Mouse (Mus musculus) olfactory bulb, adult 2 months (tissue): ENCODE data around the gene Lipe. TPM values are rescaled to one million over a fixed set of nuclear protein-coding genes. Genes with fewer than 3 reads are reported as not detected.

Experiments used
- H3K27ac ChIP-seq: fragments of 200-500 bp; 2 replicates; pipeline ENCODE4 v1.5.1; 2012; ENCODE audit warnings: low read depth, low read length; ENCODE audit not compliant: insufficient read depth
- H3K4me1 ChIP-seq: fragments of 200-500 bp; 2 replicates; pipeline ENCODE4 v1.6.1; 2012; ENCODE audit warnings: low read length; ENCODE audit not compliant: control insufficient read depth, insufficient read depth
- H3K4me3 ChIP-seq: fragments of 200-500 bp; 2 replicates; pipeline ENCODE4 v1.5.1; 2012; ENCODE audit warnings: mild to moderate bottlenecking, low read depth, low read length, moderate library complexity; ENCODE audit not compliant: insufficient read depth
- CTCF ChIP-seq: fragments of 200-500 bp; IDR thresholded peaks from 2 replicates; pipeline ENCODE4 v1.5.1; 2012; ENCODE audit warnings: low read depth, mild to moderate bottlenecking, low read length, moderate library complexity; ENCODE audit not compliant: insufficient read depth
- POLR2A ChIP-seq: fragments of 200-500 bp; IDR thresholded peaks from 2 replicates; pipeline ENCODE4 v1.6.1; 2012; ENCODE audit warnings: mild to moderate bottlenecking, low read depth, low read length, moderate library complexity; ENCODE audit not compliant: insufficient read depth
- WGBS: fragments of 180-500 bp; shearing (Covaris S2); methylation state at CpG from one replicate; pipeline ENCODE4 v1.1.7; 2018; 5-methylcytosine and 5-hydroxymethylcytosine counted together
- polyA plus RNA-seq: library from polyadenylated mRNA; stranded (reverse); fragments of >200 nt; gene quantifications from 2 replicates; pipeline ENCODE4 v1.2.4, GENCODE M21; 2012; ENCODE audit warnings: low replicate concordance; ENCODE audit not compliant: missing spikeins, insufficient read depth, insufficient read length

Gene Lipe
- polyA plus RNA-seq, 1 experiment = not detected

DNA sequence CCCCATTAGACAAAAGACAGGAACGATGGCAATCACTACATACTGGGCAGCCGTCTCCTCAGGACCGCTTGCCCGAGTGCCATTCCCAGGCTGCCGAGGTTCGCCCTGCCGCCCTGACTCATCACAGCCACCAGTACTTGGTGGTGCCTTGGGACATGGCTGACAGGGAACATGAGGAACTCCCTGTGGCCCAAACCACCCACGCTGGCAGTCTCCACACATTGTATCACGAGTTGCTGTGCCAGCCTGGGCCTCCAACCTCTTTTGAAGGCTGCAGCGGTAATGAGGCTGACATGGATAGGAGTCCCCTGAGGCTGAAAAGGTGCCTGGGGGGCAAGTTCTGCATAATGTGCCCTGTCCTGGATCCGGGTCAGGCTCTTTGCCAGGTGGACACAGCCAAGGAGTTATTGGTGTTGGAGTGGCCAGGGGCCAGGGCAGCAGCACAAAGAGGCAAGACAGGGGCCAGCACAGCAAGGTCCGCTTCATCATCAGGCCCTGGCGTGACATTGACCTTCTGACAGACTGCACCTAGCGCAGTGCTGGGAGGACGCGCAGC lies 23.9 kb upstream of the Lipe start:
- WGBS = 55% methylated on average over 16 of the region's 16 CpGs
- TF ChIP-seq POLR2A (no peak), CTCF (no peak)
- no peak overlapping the region for H3K4me3 ChIP-seq
- peaks cover 13% of the 10 kb centered on the region; the same call in 1 of the 2 replicates for H3K4me1 ChIP-seq
- H3K27ac ChIP-seq = no peak overlapping the region

GRCm38 (mm10) chr7:25419943-25420342 lies 21.4 kb upstream of the Lipe start:
- 90% methylated on average over 4 of the region's 4 CpGs for WGBS
- H3K4me1 ChIP-seq = peaks cover 13% of the 10 kb centered on the region; the same call in 1 of the 2 replicates
- TF ChIP-seq POLR2A (no peak), CTCF (no peak)
- H3K4me3 ChIP-seq = no peak overlapping the region
- H3K27ac ChIP-seq = no peak overlapping the region

DNA sequence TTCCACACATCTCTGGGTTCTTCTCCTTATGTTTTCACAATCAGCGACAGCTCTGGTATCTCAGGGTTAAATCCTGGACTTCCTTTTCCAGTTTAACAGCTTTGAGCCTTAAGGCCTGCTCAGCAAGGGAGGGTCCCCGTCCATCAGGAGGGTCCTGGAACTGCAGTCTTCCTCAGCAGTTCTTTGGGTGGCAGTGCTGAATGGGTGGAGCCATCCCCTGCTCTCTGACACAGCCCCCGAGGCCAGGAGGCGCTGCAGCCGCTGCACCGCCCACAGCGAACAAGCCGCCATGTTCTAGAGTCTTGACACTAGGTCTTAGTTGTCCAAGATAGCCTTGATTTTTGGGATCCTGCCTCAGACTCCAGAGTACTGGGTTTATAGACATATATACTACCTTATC lies 21.0 kb upstream of the Lipe start:
- WGBS = 84% methylated on average over 8 of the region's 8 CpGs
- H3K4me3 ChIP-seq = no peak overlapping the region
- TF ChIP-seq CTCF (no peak), POLR2A (no peak)
- no peak overlapping the region for H3K27ac ChIP-seq
- H3K4me1 ChIP-seq = peaks cover 13% of the 10 kb centered on the region; the same call in 1 of the 2 replicates

- WGBS = 92% methylated on average over 1 of the region's 1 CpGs
- H3K4me1 ChIP-seq = peaks cover 10% of the 10 kb centered on the region; the same call in 1 of the 2 replicates
- TF ChIP-seq CTCF = no peak
- no peak for TF ChIP-seq POLR2A
Measured at GRCm38 (mm10) chr7:25417597-25417996, 19.1 kb upstream of the Lipe start.

DNA sequence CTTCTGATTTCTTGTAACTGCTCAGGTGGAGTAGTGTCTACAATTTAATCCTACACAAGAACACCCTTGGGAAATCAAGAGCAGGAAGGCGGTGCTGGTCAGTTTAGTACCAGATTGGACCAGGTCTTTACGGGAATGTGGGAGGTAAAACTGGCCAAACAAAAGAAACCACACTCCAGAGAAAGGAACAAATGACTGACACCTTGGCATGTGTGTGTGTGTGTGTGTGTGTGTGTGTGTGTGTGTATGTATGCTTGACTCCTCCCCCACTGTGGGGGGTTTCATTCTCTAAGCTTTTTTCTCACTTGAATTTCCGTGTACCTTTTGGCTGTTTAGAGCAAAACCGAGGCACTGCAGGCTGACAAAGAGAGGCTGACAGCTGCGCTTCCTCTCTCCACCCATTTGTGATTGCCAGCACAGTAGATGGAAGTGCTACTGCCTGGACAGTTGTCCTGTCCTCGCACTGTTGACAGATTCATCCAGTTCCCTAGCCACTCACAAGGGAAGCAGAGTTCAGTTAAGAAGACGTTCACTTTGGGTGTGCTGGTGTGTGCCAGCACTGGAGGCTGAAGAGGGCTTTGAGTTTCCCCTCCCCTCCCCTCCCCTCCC lies 14.4 kb upstream of the Lipe start, which contains the start of gene Cxcl17:
Gene Cxcl17, minus strand, starts transcription at position 54 of the 609 bp plus-strand sequence.
- 55% methylated on average over 7 of the region's 7 CpGs for WGBS
- no peak within 1 kb of the TSS for H3K27ac ChIP-seq
- no peaks in the 10 kb centered on the region for H3K4me1 ChIP-seq
- no peak within 1 kb of the TSS for H3K4me3 ChIP-seq
- TF ChIP-seq POLR2A = no peak
- no peak for TF ChIP-seq CTCF

More at GRCm38 (mm10) chr7:25417597-25417996, 19.1 kb upstream of the Lipe start:
- Histone ChIP-seq H3K27ac (no peak overlapping the region), H3K4me3 (no peak overlapping the region)

GRCm38 (mm10) chr7:25411861-25412260 lies 13.4 kb upstream of the Lipe start:
- no peaks in the 10 kb centered on the region for H3K4me1 ChIP-seq
- 79% methylated on average over 3 of the region's 3 CpGs for WGBS
- no peak overlapping the region for H3K27ac ChIP-seq
- H3K4me3 ChIP-seq = no peak overlapping the region
- no peak for TF ChIP-seq CTCF
- TF ChIP-seq POLR2A = no peak

DNA sequence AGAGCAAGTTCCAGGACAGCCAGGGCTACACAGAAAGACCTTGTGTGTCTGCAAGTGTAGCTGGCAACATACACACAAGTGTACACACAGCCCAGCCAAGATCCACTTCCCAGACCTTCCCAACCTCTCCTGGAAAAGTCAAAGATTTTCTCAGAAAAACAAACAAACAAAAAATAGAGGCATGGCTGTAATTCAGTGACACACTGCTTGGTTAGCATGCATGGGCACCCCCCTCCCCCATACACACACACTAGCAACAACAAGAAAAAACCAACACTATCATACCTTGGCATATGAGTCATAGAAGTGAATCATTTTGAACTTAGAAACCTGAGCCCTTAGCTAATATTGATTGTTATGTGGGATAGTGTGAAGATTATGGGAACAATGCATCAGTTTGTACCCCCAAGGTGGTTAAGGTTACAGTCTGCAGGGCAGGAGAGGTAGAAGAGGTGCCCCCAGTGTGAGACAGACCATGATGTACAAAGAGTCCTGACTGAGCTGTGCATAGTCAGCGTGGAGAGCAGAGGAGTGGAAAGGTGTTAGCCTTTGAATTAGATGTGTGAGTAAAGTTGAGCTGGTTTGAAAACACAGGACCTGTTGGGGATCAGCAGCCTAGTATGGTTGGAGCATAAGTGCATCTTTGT lies 12.6 kb upstream of the Lipe start:
- Histone ChIP-seq H3K27ac (no peak overlapping the region), H3K4me3 (no peak overlapping the region), H3K4me1 (no peaks in the 10 kb centered on the region)
- no peak for TF ChIP-seq POLR2A
- no peak for TF ChIP-seq CTCF
- 97% methylated on average over 1 of the region's 1 CpGs for WGBS

GRCm38 (mm10) chr7:25409114-25409760 lies 10.7 kb upstream of the Lipe start:
- WGBS = 54% methylated on average over 4 of the region's 4 CpGs
- Histone ChIP-seq H3K27ac (no peak overlapping the region), H3K4me1 (no peaks in the 10 kb centered on the region), H3K4me3 (no peak overlapping the region)
- no peak for TF ChIP-seq CTCF
- TF ChIP-seq POLR2A = no peak

- H3K4me1 ChIP-seq = 0 out of 2 replicates have a peak, but pooled peaks cover 3% of the 10 kb centered on the region
- no peak overlapping the region for H3K27ac ChIP-seq
- H3K4me3 ChIP-seq = no peak overlapping the region
- no peak for TF ChIP-seq POLR2A
- no peak for TF ChIP-seq CTCF
- 89% methylated on average over 7 of the region's 7 CpGs for WGBS
Measured at GRCm38 (mm10) chr7:25406468-25406867, 8.0 kb upstream of the Lipe start.
